Mouse (Mus musculus) heart, embryonic 13.5 days (tissue): ENCODE measurements around the gene Slc25a39. TPM values are rescaled to one million over a fixed set of nuclear protein-coding genes. Genes with fewer than 3 reads are reported as not detected.
A peak's percentile ranks its signal among the peaks of the same experiment; 100 is the strongest.

ENCODE experiments used
- ATAC-seq: fragments of 200-750 bp; cut with Nextera tagmentation; 2 replicates; pipeline ENCODE4 v1.8.0; 2017; ENCODE audit warnings: moderate TSS enrichment; ENCODE audit not compliant: insufficient number of reproducible peaks, low FRiP score, low TSS enrichment; ENCODE audit errors: extremely low read depth
- H3K27ac ChIP-seq: fragments of 300-500 bp; sonication (generic); replicated peaks from 2 replicates; pipeline ENCODE4 v1.5.1; 2015; ENCODE audit warnings: moderate library complexity, mild to moderate bottlenecking, inconsistent platforms
- H3K27me3 ChIP-seq: fragments of 300-500 bp; sonication (generic); replicated peaks from 2 replicates; pipeline ENCODE4 v1.6.1; 2015; ENCODE audit warnings: mild to moderate bottlenecking, inconsistent platforms
- H3K36me3 ChIP-seq: fragments of 300-500 bp; sonication (generic); 2 replicates; pipeline ENCODE4 v1.6.1; 2015; ENCODE audit warnings: mild to moderate bottlenecking, inconsistent platforms
- H3K4me1 ChIP-seq: fragments of 300-500 bp; sonication (generic); 2 replicates; pipeline ENCODE4 v1.6.1; 2015; ENCODE audit warnings: inconsistent platforms
- H3K4me2 ChIP-seq: fragments of 300-500 bp; sonication (generic); 2 replicates; pipeline ENCODE4 v1.6.1; 2015; ENCODE audit warnings: inconsistent platforms, mild to moderate bottlenecking, moderate library complexity
- H3K4me3 ChIP-seq: fragments of 300-500 bp; sonication (generic); 2 replicates; pipeline ENCODE4 v1.5.1; 2015; ENCODE audit warnings: moderate library complexity, mild to moderate bottlenecking, inconsistent platforms
- H3K9ac ChIP-seq: fragments of 300-500 bp; sonication (generic); 2 replicates; pipeline ENCODE4 v1.6.1; 2015; ENCODE audit warnings: inconsistent platforms, mild to moderate bottlenecking, moderate library complexity
- H3K9me3 ChIP-seq: fragments of 300-500 bp; sonication (generic); 2 replicates; pipeline ENCODE4 v1.6.1; 2016; ENCODE audit warnings: inconsistent platforms
- WGBS: fragments of 180-500 bp; shearing (Covaris S2); methylation state at CpG from one replicate; pipeline ENCODE4 v1.1.7; 2015; ENCODE audit warnings: mixed read lengths; 5-methylcytosine and 5-hydroxymethylcytosine counted together
- polyA plus RNA-seq: library from polyadenylated mRNA; unstranded; fragments of >200 nt; fragmentation: Nextera tagmentation; extraction: Ambion mirVana; gene quantifications from 2 replicates; pipeline ENCODE4 v1.2.1, GENCODE M21; 2015

Slc25a39 gene
- polyA plus RNA-seq, 1 experiment from 2014 or later = 294 TPM

DNA sequence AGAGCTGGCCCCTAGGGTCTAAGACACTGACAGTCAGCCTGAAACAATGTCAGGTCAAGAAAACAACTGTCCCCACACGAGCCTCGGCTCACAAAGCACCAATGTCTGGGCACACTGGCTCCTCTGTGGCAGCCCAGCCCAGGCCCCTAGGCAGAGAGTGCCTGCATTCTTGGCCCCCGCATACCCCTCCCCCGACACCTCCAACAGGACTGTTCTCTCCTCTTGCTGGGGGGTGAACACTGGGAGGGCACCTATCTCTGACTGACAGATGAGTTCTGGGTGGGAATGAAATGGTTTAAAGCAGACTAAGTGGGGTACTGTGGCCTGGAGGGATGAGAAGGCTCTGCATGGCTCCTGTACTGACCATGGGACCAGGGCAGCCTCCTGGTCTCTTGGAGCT lies 42.0 kb downstream of the Slc25a39 start:
- Histone ChIP-seq H3K4me1 (peaks cover 12% of the 10 kb centered on the region; the same call in 1 of the 2 replicates), H3K27me3 (peaks cover 22% of the 10 kb centered on the region), H3K27ac (peak overlapping the region; percentile 81), H3K9me3 (no peaks in the 10 kb centered on the region), H3K4me2 (peak overlapping the region; percentile 46), H3K36me3 (no peaks in the 10 kb centered on the region), H3K4me3 (peak overlapping the region; percentile 16), H3K9ac (peak overlapping the region; percentile 61)
- ATAC-seq = no peak
- 37% methylated on average over 4 of the region's 4 CpGs for WGBS

- H3K4me1 ChIP-seq = peaks cover 9% of the 10 kb centered on the region; the same call in 1 of the 2 replicates
- 57% methylated on average over 14 of the region's 14 CpGs for WGBS
- peak overlapping the region; percentile 69; the same call in 1 of the 2 replicates for H3K9ac ChIP-seq
- peak overlapping the region; percentile 20; the same call in 1 of the 2 replicates for H3K4me2 ChIP-seq
- peak overlapping the region; percentile 30 for H3K4me3 ChIP-seq
- peak; percentile 82 for ATAC-seq
- peak overlapping the region; percentile 81 for H3K27ac ChIP-seq
- no peaks in the 10 kb centered on the region for H3K9me3 ChIP-seq
- H3K36me3 ChIP-seq = no peaks in the 10 kb centered on the region
- H3K27me3 ChIP-seq = peaks cover 23% of the 10 kb centered on the region
Measured at GRCm38 (mm10) chr11:102364570-102365371, 43.0 kb downstream of the Slc25a39 start.

DNA sequence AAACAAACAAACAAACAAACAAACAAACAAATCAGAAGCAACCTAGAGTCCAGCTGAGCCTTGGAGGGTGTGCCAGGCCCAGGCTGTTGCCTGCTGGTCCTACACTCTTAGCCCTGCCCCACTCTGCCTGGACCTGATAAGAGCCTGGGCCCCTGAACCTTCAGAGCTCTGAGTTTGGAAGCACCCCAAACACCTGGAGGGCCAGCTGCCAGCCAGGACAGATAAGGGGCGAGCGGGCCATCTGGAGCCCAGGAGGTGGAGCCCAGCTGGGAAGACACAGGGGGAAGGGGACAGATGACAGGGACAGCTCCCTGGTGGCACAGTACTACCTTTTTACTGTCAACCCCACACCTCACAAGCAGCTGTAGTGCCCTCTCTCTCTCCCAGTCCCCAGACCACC lies 44.1 kb downstream of the Slc25a39 start:
- WGBS = 15% methylated on average over 2 of the region's 2 CpGs
- peak; percentile 52; the same call in 1 of the 2 replicates for ATAC-seq

DNA sequence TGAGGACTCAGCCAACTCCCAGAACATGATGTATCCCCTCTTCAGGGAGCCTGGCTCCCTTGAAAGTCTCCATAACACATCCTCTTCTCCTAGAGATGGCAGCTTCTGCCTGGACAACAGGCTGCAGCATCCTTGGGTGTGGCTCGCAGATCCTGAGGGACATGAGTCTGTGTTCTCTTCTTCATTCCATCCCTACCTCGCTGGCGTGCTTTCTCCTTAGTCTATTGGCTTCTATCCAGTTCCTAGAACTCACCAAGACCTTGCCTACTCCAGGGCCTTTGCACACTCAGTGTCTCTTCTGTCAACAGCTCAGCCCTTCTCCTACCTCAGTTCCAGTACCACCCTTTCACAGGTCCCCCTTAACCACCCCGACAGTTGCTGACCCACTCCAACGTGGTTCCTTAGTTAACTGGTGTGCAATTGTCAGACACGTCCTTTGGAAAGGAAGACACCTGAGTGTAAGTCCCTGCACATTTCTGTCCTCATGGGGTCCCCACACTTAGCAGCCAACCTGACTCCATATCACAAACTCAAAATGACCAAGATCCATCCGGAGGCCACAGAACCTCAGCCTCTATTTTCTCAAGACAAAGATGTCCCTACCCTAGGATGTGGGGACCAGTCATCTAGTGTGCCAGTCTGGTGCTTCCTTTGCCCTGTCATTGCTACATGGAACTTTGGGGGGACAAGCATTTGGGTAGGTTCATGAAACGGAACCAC lies 45.8 kb downstream of the Slc25a39 start:
- H3K4me3 ChIP-seq = peak overlapping the region; percentile 30

More for the DNA sequence above, 44.1 kb downstream of the Slc25a39 start:
- Histone ChIP-seq H3K4me2 (0 out of 2 replicates have a peak overlapping the region, but pooled peaks have one; percentile 20), H3K27ac (peak overlapping the region; percentile 77), H3K9me3 (no peaks in the 10 kb centered on the region), H3K9ac (peak overlapping the region; percentile 69), H3K4me1 (peaks cover 7% of the 10 kb centered on the region; the same call in 1 of the 2 replicates), H3K36me3 (no peaks in the 10 kb centered on the region), H3K27me3 (peaks cover 34% of the 10 kb centered on the region), H3K4me3 (peak overlapping the region; percentile 30)

DNA sequence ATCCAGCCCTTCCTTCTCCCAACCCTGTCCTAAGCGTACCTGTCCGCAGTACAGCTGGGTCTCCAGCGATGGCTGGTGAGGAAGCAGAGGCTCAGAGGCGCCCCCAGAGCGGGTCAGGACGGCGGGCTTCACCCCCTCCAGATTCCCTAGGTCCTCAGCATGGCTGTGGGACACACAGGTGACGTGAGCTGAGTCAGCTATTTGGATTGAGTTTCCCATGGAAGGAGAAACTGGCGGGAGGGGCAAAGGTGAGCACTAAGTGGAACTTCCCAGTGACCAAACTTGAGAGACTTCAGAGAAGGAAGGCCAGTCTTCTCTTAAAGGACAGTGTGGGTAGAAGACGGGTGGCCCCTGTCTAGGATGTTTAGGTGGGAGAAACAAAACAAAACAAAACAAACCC lies 49.4 kb downstream of the Slc25a39 start:
- H3K4me3 ChIP-seq = peak overlapping the region; percentile 30
- H3K27me3 ChIP-seq = peaks cover 70% of the 10 kb centered on the region
- peak overlapping the region; percentile 54 for H3K4me2 ChIP-seq
- no peaks in the 10 kb centered on the region for H3K4me1 ChIP-seq
- H3K9ac ChIP-seq = no peak overlapping the region
- no peaks in the 10 kb centered on the region for H3K36me3 ChIP-seq
- 58% methylated on average over 10 of the region's 10 CpGs for WGBS
- ATAC-seq = no peak
- H3K27ac ChIP-seq = no peak overlapping the region
- H3K9me3 ChIP-seq = no peaks in the 10 kb centered on the region

More for the DNA sequence above, 45.8 kb downstream of the Slc25a39 start:
- Histone ChIP-seq H3K4me2 (peak overlapping the region; percentile 54), H3K27ac (peak overlapping the region; percentile 63), H3K9ac (peak overlapping the region; percentile 53; the same call in 1 of the 2 replicates), H3K36me3 (no peaks in the 10 kb centered on the region), H3K9me3 (no peaks in the 10 kb centered on the region), H3K4me1 (peaks cover 7% of the 10 kb centered on the region; the same call in 1 of the 2 replicates), H3K27me3 (peaks cover 51% of the 10 kb centered on the region)
- ATAC-seq = no peak
- 80% methylated on average over 8 of the region's 8 CpGs for WGBS

DNA sequence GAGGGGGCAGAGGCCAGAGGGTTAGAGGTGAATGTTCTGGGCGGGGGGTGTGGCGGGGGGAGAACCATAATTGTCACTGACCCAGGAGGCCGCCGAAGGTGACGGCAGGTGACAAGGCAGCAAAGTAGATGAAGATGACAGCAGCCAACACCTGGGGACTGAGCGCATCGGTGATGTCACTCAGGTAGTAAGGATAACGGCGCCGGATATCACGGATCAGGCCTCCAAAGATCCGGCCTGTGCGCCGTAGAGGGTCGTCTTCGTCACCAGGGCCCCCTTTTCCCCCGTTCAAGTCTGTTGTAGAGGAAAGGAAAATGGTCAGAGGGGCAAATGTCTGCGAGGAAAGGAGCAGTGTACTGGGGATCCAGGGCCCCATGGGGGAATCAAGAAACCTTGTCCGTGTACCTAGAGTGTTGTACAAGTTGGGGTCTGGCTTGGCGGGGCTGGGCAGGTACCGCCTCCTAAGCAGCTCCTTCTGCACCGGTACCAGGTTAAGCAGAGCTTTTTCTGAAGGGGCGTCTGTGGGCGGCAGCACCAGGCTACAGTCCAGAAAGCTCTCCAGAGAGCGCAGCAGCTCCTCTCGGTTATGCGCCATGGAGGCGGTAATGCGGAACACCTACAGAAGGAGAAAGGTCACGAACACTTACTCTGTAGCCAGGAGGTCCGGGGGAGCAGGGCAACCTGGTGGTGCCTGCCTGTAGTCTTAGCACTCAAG lies 51.0 kb downstream of the Slc25a39 start:
- H3K9ac ChIP-seq = no peak overlapping the region
- peak overlapping the region; percentile 30 for H3K4me3 ChIP-seq
- H3K4me1 ChIP-seq = no peaks in the 10 kb centered on the region
- 53% methylated on average over 31 of the region's 31 CpGs for WGBS
- H3K9me3 ChIP-seq = no peaks in the 10 kb centered on the region
- H3K4me2 ChIP-seq = peak overlapping the region; percentile 54
- H3K27ac ChIP-seq = no peak overlapping the region
- ATAC-seq = no peak
- H3K27me3 ChIP-seq = peaks cover 79% of the 10 kb centered on the region
- H3K36me3 ChIP-seq = no peaks in the 10 kb centered on the region

DNA sequence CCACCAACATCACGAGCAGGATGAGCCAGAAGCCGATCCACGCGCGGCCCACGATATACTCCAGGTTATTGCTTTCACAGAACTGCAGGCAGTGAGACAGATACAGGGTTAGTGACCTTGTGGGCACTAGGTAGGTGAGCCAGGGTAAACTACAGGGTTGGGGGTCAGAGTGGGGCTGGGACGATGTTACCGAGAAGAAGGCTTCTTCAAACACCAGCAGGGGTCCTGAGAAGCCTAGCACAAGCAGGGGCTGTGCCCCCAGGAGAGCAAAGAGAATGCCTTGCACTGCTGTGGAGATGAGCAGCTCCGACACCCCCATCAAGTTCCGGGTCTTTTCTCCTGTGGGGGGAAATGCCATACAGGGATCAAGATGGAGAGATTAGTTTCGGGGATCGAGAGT lies 51.6 kb downstream of the Slc25a39 start:
- H3K27ac ChIP-seq = peak overlapping the region; percentile 12; the same call in 1 of the 2 replicates
- WGBS = 67% methylated on average over 12 of the region's 12 CpGs
- H3K36me3 ChIP-seq = no peaks in the 10 kb centered on the region
- H3K9ac ChIP-seq = no peak overlapping the region
- peak overlapping the region; percentile 54 for H3K4me2 ChIP-seq
- ATAC-seq = no peak
- peak overlapping the region; percentile 30 for H3K4me3 ChIP-seq
- H3K4me1 ChIP-seq = no peaks in the 10 kb centered on the region
- H3K27me3 ChIP-seq = peaks cover 79% of the 10 kb centered on the region
- no peaks in the 10 kb centered on the region for H3K9me3 ChIP-seq

GRCm38 (mm10) chr11:102355501-102355900 lies 52.2 kb downstream of the Slc25a39 start:
- H3K4me3 ChIP-seq = peak overlapping the region; percentile 30
- ATAC-seq = no peak
- H3K27me3 ChIP-seq = peaks cover 79% of the 10 kb centered on the region
- peak overlapping the region; percentile 54 for H3K4me2 ChIP-seq
- no peaks in the 10 kb centered on the region for H3K9me3 ChIP-seq
- peak overlapping the region; percentile 12; the same call in 1 of the 2 replicates for H3K27ac ChIP-seq
- no peak overlapping the region for H3K9ac ChIP-seq
- no peaks in the 10 kb centered on the region for H3K4me1 ChIP-seq
- WGBS = 70% methylated on average over 3 of the region's 3 CpGs
- H3K36me3 ChIP-seq = no peaks in the 10 kb centered on the region

GRCm38 (mm10) chr11:102353021-102353431 lies 54.7 kb downstream of the Slc25a39 start:
- H3K4me2 ChIP-seq = peak overlapping the region; percentile 54
- no peaks in the 10 kb centered on the region for H3K4me1 ChIP-seq
- H3K9ac ChIP-seq = no peak overlapping the region
- no peaks in the 10 kb centered on the region for H3K9me3 ChIP-seq
- H3K27ac ChIP-seq = 0 out of 2 replicates have a peak overlapping the region, but pooled peaks have one; percentile 2
- 0 out of 2 replicates have a peak overlapping the region, but pooled peaks have one; percentile 10 for H3K4me3 ChIP-seq
- ATAC-seq = no peak
- WGBS = 36% methylated on average over 8 of the region's 8 CpGs
- no peaks in the 10 kb centered on the region for H3K36me3 ChIP-seq
- peaks cover 61% of the 10 kb centered on the region for H3K27me3 ChIP-seq
